Mouse (Mus musculus): ENCODE measurements around the gene Pde4d. TPM values are rescaled to one million over a fixed set of nuclear protein-coding genes. Genes with fewer than 3 reads are reported as not detected.

Gene Pde4d
- polyA plus RNA-seq, 1 experiment, result not detected

DNA sequence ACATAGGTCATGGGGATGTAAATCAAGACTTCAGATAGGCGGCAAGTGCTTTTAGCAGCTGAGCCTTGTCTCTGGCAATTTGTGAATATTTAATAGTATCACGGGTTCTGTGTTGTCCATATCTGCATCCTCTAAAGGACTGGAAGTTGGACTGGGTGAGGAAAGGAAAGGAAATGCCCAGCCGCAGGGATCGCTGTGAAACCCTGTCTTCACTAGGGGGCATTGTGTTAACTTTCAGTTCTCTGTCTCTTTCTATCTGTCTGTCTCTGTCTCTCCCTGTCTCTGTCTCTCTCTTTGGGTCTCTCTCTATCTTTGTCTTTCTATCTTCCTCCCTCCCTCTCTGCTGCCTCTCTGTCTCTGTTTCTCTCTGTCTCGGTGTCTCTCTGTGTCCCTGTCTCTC is 1172.5 kb downstream of the Pde4d start:
- TF ChIP-seq CTCF (IDR thresholded peaks at IDR 0.05; ENCODE audit: insufficient read depth, low read depth, low read length) (no peak), POLR2A (IDR thresholded peaks at IDR 0.05; ENCODE audit: insufficient read depth, low read depth, low read length) (no peak)
- Histone ChIP-seq H3K27ac (ENCODE audit: insufficient read depth, low read depth, low read length) (no peak overlapping the region), H3K4me3 (ENCODE audit: insufficient read depth, low read depth, low read length) (no peak overlapping the region), H3K4me1 (ENCODE audit: control insufficient read depth, insufficient read depth, low read length) (no peaks in the 10 kb centered on the region)
- 89% methylated on average over 5 of the region's 5 CpGs for WGBS

DNA sequence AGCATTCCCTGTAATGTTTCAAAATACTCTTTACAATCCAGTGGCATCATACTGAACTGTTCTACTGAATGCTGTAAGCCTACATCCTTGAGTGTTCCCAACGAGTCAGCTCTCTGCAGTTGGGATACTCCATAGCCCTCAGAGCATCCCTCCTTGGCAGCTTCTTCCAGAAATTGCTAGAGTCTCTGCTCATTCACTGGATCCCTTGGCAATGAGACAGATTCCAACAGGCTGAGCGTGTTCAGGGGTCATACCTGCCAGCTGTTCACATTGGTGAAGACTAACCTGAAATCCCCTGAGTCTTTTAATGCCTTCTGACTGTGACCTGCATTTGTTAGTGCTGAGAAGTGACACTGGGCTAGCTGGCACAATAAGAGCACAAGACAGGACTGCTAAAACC is 1173.5 kb downstream of the Pde4d start:
- no peak overlapping the region for H3K4me3 ChIP-seq (ENCODE audit: insufficient read depth, low read depth, low read length)
- no peaks in the 10 kb centered on the region for H3K4me1 ChIP-seq (ENCODE audit: control insufficient read depth, insufficient read depth, low read length)
- 78% methylated on average over 2 of the region's 2 CpGs for WGBS
- no peak overlapping the region for H3K27ac ChIP-seq (ENCODE audit: insufficient read depth, low read depth, low read length)
- TF ChIP-seq POLR2A (IDR thresholded peaks at IDR 0.05; ENCODE audit: insufficient read depth, low read depth, low read length) (no peak), CTCF (IDR thresholded peaks at IDR 0.05; ENCODE audit: insufficient read depth, low read depth, low read length) (no peak)

DNA sequence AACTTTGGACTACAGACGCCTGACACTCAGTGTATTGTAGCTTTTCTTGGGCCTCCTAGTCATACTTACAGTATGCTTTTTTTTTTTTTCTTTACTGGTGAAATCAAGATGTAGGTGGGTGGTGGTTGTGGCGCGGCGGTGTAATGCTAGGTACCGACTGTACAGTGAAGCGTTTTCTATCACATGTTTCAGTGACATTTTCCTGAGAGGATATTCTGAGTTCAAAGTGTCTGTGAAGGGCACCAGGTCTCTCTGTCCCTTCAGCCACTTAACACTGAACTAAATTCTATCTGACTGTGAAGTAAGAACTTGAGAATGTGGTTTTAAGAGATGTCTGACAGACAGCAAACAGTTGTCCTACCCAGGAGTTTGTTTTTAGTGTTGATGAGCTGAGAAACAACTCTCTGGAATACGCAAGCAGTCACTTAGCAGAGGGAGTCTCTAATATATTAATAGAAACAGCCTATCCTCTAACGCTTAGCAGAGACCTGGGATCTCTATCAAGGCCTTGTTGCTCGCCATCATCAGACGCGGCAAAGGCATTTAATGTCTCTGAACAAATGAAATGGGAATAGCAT is 1175.1 kb downstream of the Pde4d start:
- 87% methylated on average over 11 of the region's 11 CpGs for WGBS
- Histone ChIP-seq H3K27ac (ENCODE audit: insufficient read depth, low read depth, low read length) (no peak overlapping the region), H3K4me3 (ENCODE audit: insufficient read depth, low read depth, low read length) (no peak overlapping the region), H3K4me1 (ENCODE audit: control insufficient read depth, insufficient read depth, low read length) (no peaks in the 10 kb centered on the region)
- no peak for TF ChIP-seq CTCF (IDR thresholded peaks at IDR 0.05; ENCODE audit: insufficient read depth, low read depth, low read length)
- TF ChIP-seq POLR2A (IDR thresholded peaks at IDR 0.05; ENCODE audit: insufficient read depth, low read depth, low read length), result no peak

DNA sequence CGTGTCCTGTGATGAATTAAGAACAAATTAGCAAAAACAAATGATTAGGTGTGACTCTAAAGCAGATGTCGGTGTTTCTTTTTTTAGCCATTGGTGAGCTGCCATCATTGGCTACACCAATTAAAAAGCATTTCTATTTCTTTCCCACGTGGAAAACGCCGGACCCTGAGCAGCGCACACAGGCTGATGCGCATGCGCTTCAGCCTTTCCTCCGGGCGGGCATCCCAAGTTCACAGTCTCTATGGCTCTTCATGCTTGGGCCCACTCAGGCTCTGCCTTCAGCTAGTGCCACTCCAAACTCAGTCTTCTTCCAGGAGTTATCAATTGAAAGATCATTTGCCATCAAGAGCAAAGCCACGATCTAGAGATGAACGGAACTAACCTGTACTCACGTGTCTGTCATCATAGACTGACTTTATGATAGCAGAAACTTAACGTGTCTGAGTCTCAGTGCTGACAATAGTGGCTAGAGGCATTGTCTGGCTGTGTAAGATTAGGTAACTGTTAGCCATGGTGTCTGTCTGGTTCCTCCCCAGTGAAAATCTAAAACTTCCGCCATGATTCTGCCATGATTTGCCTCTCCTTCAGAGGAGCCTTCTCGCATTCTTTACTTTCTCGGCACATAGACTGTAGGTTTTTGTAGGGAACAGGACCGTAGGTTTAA is 1175.8 kb downstream of the Pde4d start:
- no peak overlapping the region for H3K27ac ChIP-seq (ENCODE audit: insufficient read depth, low read depth, low read length)
- H3K4me3 ChIP-seq (ENCODE audit: insufficient read depth, low read depth, low read length), result no peak overlapping the region
- TF ChIP-seq POLR2A (IDR thresholded peaks at IDR 0.05; ENCODE audit: insufficient read depth, low read depth, low read length) (no peak), CTCF (IDR thresholded peaks at IDR 0.05; ENCODE audit: insufficient read depth, low read depth, low read length) (no peak)
- 90% methylated on average over 18 of the region's 18 CpGs for WGBS
- no peaks in the 10 kb centered on the region for H3K4me1 ChIP-seq (ENCODE audit: control insufficient read depth, insufficient read depth, low read length)

DNA sequence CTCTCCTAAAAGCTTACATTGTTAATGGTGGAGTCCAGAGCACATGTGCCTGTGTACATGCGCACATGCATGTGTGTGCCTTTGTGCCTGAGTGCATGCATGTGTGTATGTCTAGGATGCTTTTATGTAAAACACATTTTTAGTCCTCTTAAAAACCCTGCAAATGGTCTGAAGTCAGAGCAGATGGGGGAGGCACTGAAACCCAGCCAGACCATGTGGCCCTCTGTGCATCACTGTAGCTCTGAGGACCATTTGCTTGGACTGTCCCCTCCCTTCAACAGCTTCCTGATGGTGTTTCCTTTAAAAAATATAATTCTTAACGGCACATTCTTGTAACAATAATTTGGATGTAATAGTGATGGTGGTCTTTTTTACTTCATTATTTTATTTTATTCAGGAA is 1177.5 kb downstream of the Pde4d start:
- TF ChIP-seq CTCF (IDR thresholded peaks at IDR 0.05; ENCODE audit: insufficient read depth, low read depth, low read length), result no peak
- TF ChIP-seq POLR2A (IDR thresholded peaks at IDR 0.05; ENCODE audit: insufficient read depth, low read depth, low read length), result no peak
- Histone ChIP-seq H3K27ac (ENCODE audit: insufficient read depth, low read depth, low read length) (no peak overlapping the region), H3K4me1 (ENCODE audit: control insufficient read depth, insufficient read depth, low read length) (peaks cover 1% of the 10 kb centered on the region), H3K4me3 (ENCODE audit: insufficient read depth, low read depth, low read length) (no peak overlapping the region)
- WGBS, result 94% methylated on average over 2 of the region's 2 CpGs

DNA sequence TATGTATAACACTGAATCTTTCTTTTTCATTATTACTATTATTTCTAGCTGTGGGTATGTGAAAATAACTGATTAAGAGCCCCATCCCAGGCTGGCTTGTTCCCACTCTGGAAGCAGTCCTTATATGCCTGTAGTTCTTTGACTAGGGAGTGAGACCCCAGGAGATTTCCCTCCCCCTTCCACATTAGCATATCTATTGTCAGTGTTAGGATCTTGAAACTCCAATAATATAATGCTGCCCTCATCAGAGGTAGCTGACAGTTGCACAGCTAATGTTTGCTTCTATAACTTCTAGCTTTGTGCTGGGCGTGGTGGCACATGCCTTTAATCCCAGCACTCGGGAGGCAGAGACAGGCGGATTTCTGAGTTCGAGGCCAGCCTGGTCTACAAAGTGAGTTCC is 1178.9 kb downstream of the Pde4d start:
- Histone ChIP-seq H3K4me3 (ENCODE audit: insufficient read depth, low read depth, low read length) (no peak overlapping the region), H3K27ac (ENCODE audit: insufficient read depth, low read depth, low read length) (no peak overlapping the region), H3K4me1 (ENCODE audit: control insufficient read depth, insufficient read depth, low read length) (peaks cover 7% of the 10 kb centered on the region)
- WGBS, result 95% methylated on average over 4 of the region's 4 CpGs
- TF ChIP-seq POLR2A (IDR thresholded peaks at IDR 0.05; ENCODE audit: insufficient read depth, low read depth, low read length) (no peak), CTCF (IDR thresholded peaks at IDR 0.05; ENCODE audit: insufficient read depth, low read depth, low read length) (no peak)

DNA sequence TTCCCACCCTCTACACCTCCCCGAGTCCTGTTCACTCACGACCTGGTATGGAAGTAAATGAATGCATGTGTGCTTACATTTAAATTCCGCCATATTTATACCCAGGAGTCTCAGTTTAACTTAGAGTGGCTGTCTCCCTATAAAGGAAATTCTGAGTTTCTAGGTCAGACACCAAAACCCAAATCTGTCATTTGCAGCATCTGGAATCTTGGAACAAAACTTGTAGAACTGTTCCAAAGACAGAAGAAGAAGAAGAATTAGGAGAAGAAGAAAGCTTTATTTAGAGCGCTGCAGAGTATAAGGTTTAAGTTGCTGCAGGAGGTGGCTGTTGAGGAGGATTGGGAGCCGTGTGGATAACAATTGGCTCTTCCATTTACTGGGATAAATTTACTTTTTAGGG is 1179.5 kb downstream of the Pde4d start:
- TF ChIP-seq POLR2A (IDR thresholded peaks at IDR 0.05; ENCODE audit: insufficient read depth, low read depth, low read length), result no peak
- no peak for TF ChIP-seq CTCF (IDR thresholded peaks at IDR 0.05; ENCODE audit: insufficient read depth, low read depth, low read length)
- no peak overlapping the region for H3K4me3 ChIP-seq (ENCODE audit: insufficient read depth, low read depth, low read length)
- WGBS, result 86% methylated on average over 5 of the region's 5 CpGs
- H3K4me1 ChIP-seq (ENCODE audit: control insufficient read depth, insufficient read depth, low read length), result peaks cover 7% of the 10 kb centered on the region
- no peak overlapping the region for H3K27ac ChIP-seq (ENCODE audit: insufficient read depth, low read depth, low read length)

DNA sequence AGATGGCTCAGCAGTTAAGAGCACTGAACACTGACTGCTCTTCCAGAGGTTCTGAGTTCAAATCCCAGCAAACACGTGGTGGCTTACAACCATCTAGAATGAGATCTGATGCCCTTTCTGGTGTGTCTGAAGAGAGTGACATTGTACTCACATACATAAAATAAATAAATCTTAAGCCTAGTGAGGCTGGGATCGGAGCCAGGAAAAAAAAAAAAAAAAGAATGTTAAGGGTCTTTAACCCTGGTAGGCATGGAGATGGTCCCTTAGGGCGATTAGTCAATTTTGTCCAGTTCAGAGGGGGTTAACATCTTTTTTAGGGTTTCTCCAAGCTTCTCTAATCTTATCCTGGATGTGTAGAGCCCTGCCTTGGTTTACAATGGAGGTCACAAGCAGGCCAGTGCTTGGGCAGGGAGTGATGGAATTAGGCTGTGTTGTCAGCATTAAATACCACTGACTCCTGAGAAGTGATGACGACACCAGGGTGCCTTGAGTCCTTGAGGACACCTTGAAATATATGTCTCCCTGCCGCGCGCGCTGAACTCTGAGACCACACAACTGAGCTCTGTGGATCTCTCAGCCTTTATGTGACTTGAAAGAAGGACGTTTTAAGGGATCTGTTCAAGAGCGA is 1181.8 kb downstream of the Pde4d start:
- Histone ChIP-seq H3K27ac (ENCODE audit: insufficient read depth, low read depth, low read length) (no peak overlapping the region), H3K4me3 (ENCODE audit: insufficient read depth, low read depth, low read length) (no peak overlapping the region), H3K4me1 (ENCODE audit: control insufficient read depth, insufficient read depth, low read length) (peaks cover 7% of the 10 kb centered on the region)
- WGBS, result 73% methylated on average over 10 of the region's 10 CpGs
- no peak for TF ChIP-seq CTCF (IDR thresholded peaks at IDR 0.05; ENCODE audit: insufficient read depth, low read depth, low read length)
- TF ChIP-seq POLR2A (IDR thresholded peaks at IDR 0.05; ENCODE audit: insufficient read depth, low read depth, low read length), result no peak

DNA sequence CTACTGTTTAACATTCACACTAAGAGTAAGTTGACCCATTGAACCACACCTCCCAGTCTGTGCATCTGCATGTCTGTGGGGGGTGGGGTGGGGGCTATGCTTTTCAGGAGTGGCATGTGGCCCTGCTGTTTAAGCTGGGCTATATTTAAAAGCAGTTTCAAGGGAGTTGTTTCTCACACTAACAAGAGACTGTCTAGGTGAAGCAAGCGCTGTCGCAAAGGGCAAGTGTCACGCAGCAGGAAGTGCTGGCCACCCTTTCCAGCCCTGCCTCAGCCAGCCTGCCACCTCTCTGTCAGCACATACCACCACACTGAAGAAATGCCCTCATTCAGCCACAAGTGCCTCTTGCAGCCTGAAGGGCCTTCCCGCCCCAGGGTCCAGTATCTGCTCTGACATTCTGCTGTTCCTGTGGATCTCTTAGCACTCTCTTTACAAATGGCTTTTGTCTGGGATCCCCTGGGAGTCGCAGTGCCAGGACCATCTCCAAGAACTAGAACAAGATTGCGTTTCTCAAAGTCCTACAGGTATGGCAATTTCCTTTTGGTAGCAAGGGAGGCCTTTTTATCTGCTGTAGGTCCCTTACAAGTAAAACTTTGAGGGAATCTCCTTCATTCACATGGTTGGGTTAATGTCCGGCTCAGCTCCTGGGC is 1182.8 kb downstream of the Pde4d start:
- Histone ChIP-seq H3K4me3 (ENCODE audit: insufficient read depth, low read depth, low read length) (no peak overlapping the region), H3K27ac (ENCODE audit: insufficient read depth, low read depth, low read length) (no peak overlapping the region), H3K4me1 (ENCODE audit: control insufficient read depth, insufficient read depth, low read length) (peaks cover 7% of the 10 kb centered on the region)
- no peak for TF ChIP-seq POLR2A (IDR thresholded peaks at IDR 0.05; ENCODE audit: insufficient read depth, low read depth, low read length)
- no peak for TF ChIP-seq CTCF (IDR thresholded peaks at IDR 0.05; ENCODE audit: insufficient read depth, low read depth, low read length)
- WGBS, result 49% methylated on average over 7 of the region's 7 CpGs
